Mouse (Mus musculus) stomach, postnatal 0 days (tissue): ENCODE results near the gene Scn8a.

Source experiments
- CTCF ChIP-seq: IDR thresholded peaks from 2 replicates; pipeline ENCODE4 v1.5.1; 2016; ENCODE audit warnings: antibody characterized with exemption, low read depth, mild to moderate bottlenecking, moderate library complexity
- EP300 ChIP-seq: optimal IDR thresholded peaks from 2 replicates; pipeline ENCODE3; 2016; ENCODE audit warnings: antibody characterized with exemption

DNA sequence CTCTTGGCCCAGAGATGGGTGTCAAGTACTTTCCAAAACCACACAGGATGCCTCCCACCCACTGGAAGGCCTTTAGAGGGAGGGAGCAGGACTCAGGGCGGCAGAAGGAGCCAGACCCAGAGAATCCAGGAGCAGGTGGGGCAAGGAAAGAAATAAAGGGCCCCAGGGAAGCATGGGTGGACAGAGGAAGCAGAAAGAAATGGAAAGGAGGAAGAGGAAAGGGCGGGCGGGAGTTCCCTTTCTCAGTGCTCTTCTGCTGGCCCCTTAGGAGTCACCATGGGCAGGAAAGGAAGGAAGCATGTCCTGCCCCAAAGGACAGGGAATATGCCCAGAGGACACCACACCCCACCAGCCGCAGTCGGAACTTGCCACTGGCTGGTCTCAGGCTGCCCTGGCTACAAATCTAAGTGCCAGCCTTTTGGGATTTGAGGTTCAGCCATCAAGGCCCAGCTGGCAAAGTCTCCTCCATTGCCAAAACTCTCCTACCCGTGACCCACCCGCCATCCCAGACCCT lies 211.4 kb downstream of the Scn8a start:
- no peak for TF ChIP-seq CTCF
- no peak for TF ChIP-seq EP300
